Mouse (Mus musculus) cerebellum, adult 2 months (tissue): ENCODE measurements around the gene Olfr231.

Experiments used
- CTCF ChIP-seq: fragments of 200-500 bp; IDR thresholded peaks from 2 replicates; pipeline ENCODE4 v1.5.1; 2011; ENCODE audit warnings: low read depth, mild to moderate bottlenecking, control low read depth, low read length, moderate library complexity, borderline replicate concordance; ENCODE audit not compliant: insufficient read depth
- POLR2A ChIP-seq: fragments of 200-500 bp; IDR thresholded peaks from 2 replicates; pipeline ENCODE4 v1.6.1; 2011; ENCODE audit warnings: low read length, control low read depth, borderline replicate concordance; ENCODE audit not compliant: insufficient read depth

DNA sequence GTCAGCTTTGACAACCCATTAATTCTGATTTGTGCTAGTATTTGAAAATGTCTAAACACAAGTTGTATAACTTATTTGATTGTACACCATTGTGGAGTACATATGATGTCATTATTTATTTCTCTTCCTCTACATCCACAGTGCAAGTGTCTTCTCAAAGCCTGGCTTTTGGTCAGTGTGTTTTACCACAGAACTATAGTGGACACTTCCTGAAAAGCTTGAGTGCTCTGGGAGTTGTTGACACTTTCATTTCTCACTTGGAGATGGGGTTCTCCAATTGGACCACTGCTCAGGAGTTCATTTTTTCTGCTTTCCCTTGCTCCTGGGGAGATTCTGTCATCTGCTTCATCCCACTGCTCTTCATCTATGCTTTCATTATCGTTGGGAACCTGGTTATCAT, 37.5 kb upstream of the Olfr231 start:
- TF ChIP-seq CTCF (no peak), POLR2A (no peak)
